In genomic region chr19:25674744-25675143, GRCm38 (mm10) we compare ENCODE assay signal across 16 mouse cellular contexts. TPM values are rescaled to one million over a fixed set of nuclear protein-coding genes. Genes with fewer than 3 reads are reported as not detected.
DNase-seq lines count a peak whose midpoint lies in the region; ATAC-seq and TF ChIP-seq lines count a peak whose summit lies in the region.
"Had no signal": no experiment of that assay in that cellular context is flagged by ENCODE, and none has a peak within 500 bp of the region (broad histone marks: within the 10 kb centered on the region; RNA-seq: fewer than 3 reads in every experiment).

No protein-coding gene starts in this region.

- H3K4me2 ChIP-seq in liver, embryonic 15.5 days: peak overlapping the region; percentile 62
- no peak overlapping the region for H3K4me2 ChIP-seq in liver, embryonic 12.5 days
- H3K4me2 ChIP-seq in limb, embryonic 14.5 days (replicated peaks; ENCODE audit: low read depth, low read length, severe bottlenecking): peak overlapping the region; percentile 70

- ATAC-seq in liver, embryonic 15.5 days (ENCODE audit: insufficient read depth): no peak
- ATAC-seq in liver, embryonic 12.5 days: no peak
- no peak for ATAC-seq in limb, embryonic 14.5 days (ENCODE audit: low FRiP score, low read depth)
- ATAC-seq: activated CD4-positive, CD25-positive, alpha-beta regulatory T cell, adult 4 months had no signal

- TF ChIP-seq CTCF in gastrocnemius, adult 2 months (IDR thresholded peaks at IDR 0.05): no peak

- peaks cover 85% of the 10 kb centered on the region for H3K27me3 ChIP-seq in liver, embryonic 15.5 days
- H3K27me3 ChIP-seq in liver, embryonic 12.5 days (replicated peaks): peaks cover 86% of the 10 kb centered on the region
- peaks cover 97% of the 10 kb centered on the region for H3K27me3 ChIP-seq in embryonic facial prominence, embryonic 10.5 days (replicated peaks; ENCODE audit: low read depth, poor library complexity, severe bottlenecking)
- H3K27me3 ChIP-seq in limb, embryonic 14.5 days (ENCODE audit: control insufficient read depth, insufficient read depth, low read length): peaks cover 82% of the 10 kb centered on the region

- DNase-seq in gastrocnemius, adult 2 months: no peak
- DNase-seq in gastrocnemius, postnatal 4 days (ENCODE audit: low spot score in 2 of 2): no peak
- peak; percentile 32 for DNase-seq in embryonic facial prominence, embryonic 10.5 days (ENCODE audit: low spot score)
- DNase-seq in limb, embryonic 14.5 days (ENCODE audit: low spot score): no peak
- DNase-seq in urinary bladder, postnatal 14 days (ENCODE audit: low spot score): no peak
- DNase-seq in c-Kit-positive CD71-positive TER-119-positive erythroid progenitor cells, embryonic 14.5 days (ENCODE audit: low spot score): no peak
- DNase-seq: adrenal gland, postnatal 25 days; cerebellum, postnatal 10 days; lung, postnatal 10 days; thymus, postnatal 36 days had no signal

- no peaks in the 10 kb centered on the region for H3K9me3 ChIP-seq in liver, embryonic 15.5 days (replicated peaks)
- no peaks in the 10 kb centered on the region for H3K9me3 ChIP-seq in liver, embryonic 12.5 days (replicated peaks)
- H3K9me3 ChIP-seq in embryonic facial prominence, embryonic 10.5 days: no peaks in the 10 kb centered on the region
- no peaks in the 10 kb centered on the region for H3K9me3 ChIP-seq in limb, embryonic 14.5 days (ENCODE audit: control insufficient read depth, low read length)
- H3K9me3 ChIP-seq: forebrain, embryonic 12.5 days; heart, embryonic 10.5 days; midbrain, embryonic 10.5 days had no signal

- 0 out of 2 replicates have a peak, but pooled peaks cover 3% of the 10 kb centered on the region for H3K4me1 ChIP-seq in liver, embryonic 15.5 days (replicated peaks)
- H3K4me1 ChIP-seq in liver, embryonic 12.5 days: peaks cover 3% of the 10 kb centered on the region; the same call in 1 of the 2 replicates
- H3K4me1 ChIP-seq in embryonic facial prominence, embryonic 10.5 days: peaks cover 26% of the 10 kb centered on the region
- peaks cover 12% of the 10 kb centered on the region; the same call in 1 of the 2 replicates for H3K4me1 ChIP-seq in limb, embryonic 14.5 days (ENCODE audit: control insufficient read depth, insufficient read depth, low read length)

- peak overlapping the region; percentile 92; the same call in 1 of the 2 replicates for H3K27ac ChIP-seq in gastrocnemius, adult 2 months
- no peak overlapping the region for H3K27ac ChIP-seq in liver, embryonic 15.5 days (replicated peaks)
- no peak overlapping the region for H3K27ac ChIP-seq in liver, embryonic 12.5 days
- no peak overlapping the region for H3K27ac ChIP-seq in embryonic facial prominence, embryonic 10.5 days (replicated peaks)
- no peak overlapping the region for H3K27ac ChIP-seq in limb, embryonic 14.5 days (replicated peaks; ENCODE audit: low read depth, low read length)
- H3K27ac ChIP-seq: forebrain, embryonic 12.5 days; heart, embryonic 10.5 days; midbrain, embryonic 10.5 days had no signal

- H3K4me3 ChIP-seq in gastrocnemius, adult 2 months: peak overlapping the region; percentile 84
- H3K4me3 ChIP-seq in liver, embryonic 15.5 days (replicated peaks): no peak overlapping the region
- H3K4me3 ChIP-seq in liver, embryonic 12.5 days: no peak overlapping the region
- H3K4me3 ChIP-seq in embryonic facial prominence, embryonic 10.5 days: peak overlapping the region; percentile 55
- H3K4me3 ChIP-seq in limb, embryonic 14.5 days (replicated peaks; ENCODE audit: low read length): peak overlapping the region; percentile 53

- TF ChIP-seq POLR2A in limb, embryonic 14.5 days (IDR thresholded peaks at IDR 0.05; ENCODE audit: borderline replicate concordance, extremely low read depth, insufficient read depth, insufficient read length): no peak

- no peaks in the 10 kb centered on the region for H3K36me3 ChIP-seq in liver, embryonic 15.5 days (replicated peaks)
- H3K36me3 ChIP-seq in liver, embryonic 12.5 days: no peaks in the 10 kb centered on the region
- no peaks in the 10 kb centered on the region for H3K36me3 ChIP-seq in embryonic facial prominence, embryonic 10.5 days (replicated peaks)
- no peaks in the 10 kb centered on the region for H3K36me3 ChIP-seq in limb, embryonic 14.5 days (ENCODE audit: control insufficient read depth, insufficient read depth, low read length)
- H3K36me3 ChIP-seq: forebrain, embryonic 12.5 days; heart, embryonic 10.5 days; midbrain, embryonic 10.5 days had no signal

- H3K9ac ChIP-seq in liver, embryonic 15.5 days: no peak overlapping the region
- H3K9ac ChIP-seq in liver, embryonic 12.5 days: no peak overlapping the region
- H3K9ac ChIP-seq in limb, embryonic 14.5 days (ENCODE audit: low read depth, low read length, severe bottlenecking): peak overlapping the region; percentile 61
- H3K9ac ChIP-seq: forebrain, embryonic 12.5 days had no signal

- intact Hi-C loops in gastrocnemius, adult 2 months (cut with DNase I): loop anchor here (10.0 kb wide), 1 partner anchor 350 kb away; no protein-coding TSS in a partner anchor

- WGBS in liver, embryonic 15.5 days (ENCODE audit: insufficient replicate concordance): 2% methylated on average over 8 of the region's 8 CpGs
- 3% methylated on average over 8 of the region's 8 CpGs for WGBS in liver, embryonic 12.5 days (ENCODE audit: insufficient replicate concordance)
- 1% methylated on average over 8 of the region's 8 CpGs for WGBS in embryonic facial prominence, embryonic 10.5 days
- WGBS in limb, embryonic 14.5 days: 3% methylated on average over 8 of the region's 8 CpGs

RNA-seq across cellular contexts. Expression of gene Dmrt2, which starts 2.5 kb away (rescaled TPM):
- total RNA-seq in gastrocnemius, adult 2 months (2021): 1 to 10 TPM; 4.5 to 8.8 TPM
- total RNA-seq in gastrocnemius, postnatal 4 days (2021): 10 to 100 TPM; 11.4 to 13.9 TPM
- polyA plus RNA-seq in liver, embryonic 15.5 days (2015; fragmentation: Nextera tagmentation; extraction: Ambion mirVana): 0.26 and 0.51 TPM in 2 replicates
- 0.69 and 0.74 TPM in 2 replicates for polyA plus RNA-seq in liver, embryonic 12.5 days (2016; fragmentation: Nextera tagmentation; extraction: Ambion mirVana)
- 1.3 and 1.6 TPM in 2 replicates for polyA plus RNA-seq in embryonic facial prominence, embryonic 10.5 days (2016; fragmentation: Nextera tagmentation; extraction: Ambion mirVana)
- polyA plus RNA-seq in limb, embryonic 14.5 days (2012; rRNA removed): 32.6 and 35.7 TPM in 2 replicates
- polyA plus RNA-seq in limb, embryonic 14.5 days (2014; fragmentation: Nextera tagmentation; extraction: Ambion mirVana): 22.6 and 27.1 TPM in 2 replicates
- polyA plus RNA-seq: activated CD4-positive, CD25-positive, alpha-beta regulatory T cell, adult 4 months had no signal

Comparison
In these comparisons a context has a peak if more than half of its experiments do, and no peak if none do; other contexts are left out.
1. H3K4me3 ChIP-seq: peak in gastrocnemius, adult 2 months (single experiment), embryonic facial prominence, embryonic 10.5 days (single experiment) and limb, embryonic 14.5 days (single experiment); none in liver, embryonic 15.5 days (single experiment) and liver, embryonic 12.5 days (single experiment).